Mouse (Mus musculus) brain, embryonic 14.5 days (tissue): ENCODE data around the gene Elk3.

Experiments
- CTCF ChIP-seq: fragments of 200-500 bp; IDR thresholded peaks from 2 replicates; pipeline ENCODE4 v1.5.1; 2012; ENCODE audit warnings: inconsistent platforms, mild to moderate bottlenecking, moderate library complexity, borderline replicate concordance; ENCODE audit not compliant: insufficient read depth, insufficient read length; ENCODE audit errors: extremely low read depth
- POLR2A ChIP-seq: fragments of 200-500 bp; IDR thresholded peaks from 2 replicates; pipeline ENCODE4 v1.6.1; 2012; ENCODE audit warnings: mild to moderate bottlenecking, inconsistent platforms, borderline replicate concordance; ENCODE audit not compliant: poor library complexity, insufficient read depth, insufficient read length, severe bottlenecking; ENCODE audit errors: extremely low read depth

DNA sequence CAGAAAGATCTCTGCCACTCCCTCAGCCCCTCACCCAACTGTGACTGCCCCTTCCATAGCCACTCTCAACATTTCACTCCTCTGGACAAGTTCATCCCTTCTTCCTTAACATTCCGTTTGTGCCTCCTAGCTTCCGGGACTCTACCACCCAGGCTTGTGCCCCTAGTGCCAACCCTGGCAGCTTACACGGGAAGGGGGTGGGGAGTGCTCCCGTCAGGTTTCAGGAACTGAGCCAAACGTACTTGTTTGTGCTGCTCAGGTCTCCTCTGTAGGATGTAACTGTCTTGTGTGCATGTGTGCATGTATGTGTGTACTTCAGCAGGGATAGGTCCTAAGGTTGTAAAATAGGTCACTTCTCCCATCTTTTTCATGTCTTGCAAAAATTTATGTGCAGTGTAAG, 51.1 kb downstream of the Elk3 start:
- TF ChIP-seq CTCF, result no peak
- no peak for TF ChIP-seq POLR2A
